Mouse (Mus musculus): ENCODE measurements around the gene Iqcf1. TPM values are rescaled to one million over a fixed set of nuclear protein-coding genes. Genes with fewer than 3 reads are reported as not detected.
A peak's percentile ranks its signal among the peaks of the same experiment; 100 is the strongest.

Iqcf1 gene
- total RNA-seq, 1 experiment: 1.7 TPM

DNA sequence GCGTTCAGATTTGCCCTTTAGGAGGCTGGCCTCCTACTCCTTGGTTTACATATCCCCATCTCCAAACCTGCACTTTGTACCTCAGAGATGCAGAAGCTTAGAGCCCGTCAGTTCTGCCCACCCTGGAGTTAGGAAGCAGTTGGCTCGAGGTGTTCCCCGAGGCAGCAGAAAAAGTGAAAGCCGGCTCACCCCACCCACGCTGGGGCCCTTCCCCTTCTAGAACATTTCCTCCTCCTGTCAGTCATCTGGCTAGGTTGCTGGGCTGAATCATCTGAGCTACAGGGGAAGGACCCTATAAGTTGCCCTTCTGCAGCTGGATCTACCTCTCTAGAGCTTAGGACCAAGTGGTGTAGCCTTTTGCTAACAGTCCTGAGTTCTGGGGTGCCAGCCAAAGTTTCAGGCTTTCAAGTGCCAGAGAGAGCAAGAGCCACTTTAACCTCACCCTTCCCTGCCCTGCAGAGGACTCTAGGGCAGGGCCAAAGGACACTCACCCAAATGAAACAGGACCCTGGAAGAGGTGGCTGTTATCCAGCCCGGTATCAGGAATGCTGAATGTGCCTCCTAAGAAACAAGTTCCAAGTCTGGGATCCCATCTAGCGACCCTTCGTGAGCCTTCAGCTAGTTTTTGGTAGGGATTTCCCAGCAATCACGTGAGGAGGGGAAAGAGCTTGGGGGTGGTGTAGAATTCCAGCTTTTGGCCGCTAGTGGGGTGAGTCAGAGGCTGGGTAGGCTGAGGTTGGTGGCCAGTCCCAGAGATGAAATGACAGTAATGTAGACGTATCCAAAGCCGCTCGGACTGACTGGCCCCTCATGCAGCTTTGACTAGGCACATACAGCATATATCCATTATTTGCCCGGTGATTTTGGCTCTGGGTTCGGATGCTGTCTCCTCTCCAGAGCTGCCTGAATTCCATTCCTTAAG lies 23.5 kb upstream of the Iqcf1 start:
- Histone ChIP-seq H3K9ac (ENCODE audit: insufficient read depth, low read depth, low read length, poor library complexity, severe bottlenecking) (peak overlapping the region; percentile 54; the same call in 1 of the 2 replicates), H3K4me3 (ENCODE audit: insufficient read depth in 1 of 2, low read depth in 1 of 2, low read length in 2 of 2, poor library complexity in 1 of 2, severe bottlenecking in 1 of 2) (peak overlapping the region in 1 of 2 experiments; percentile 31; a peak in 2 of 4 replicates), H3K4me1 (ENCODE audit: control insufficient read depth in 2 of 2, insufficient read depth in 2 of 2, low read length in 2 of 2, poor library complexity in 1 of 2) (peaks cover 5 to 20% of the 10 kb centered on the region in 2 experiments; a peak in 2 of 4 replicates), H3K36me3 (ENCODE audit: control insufficient read depth, insufficient read depth, low read length, poor library complexity, severe bottlenecking) (peaks cover 18% of the 10 kb centered on the region), H3K27ac (ENCODE audit: insufficient read depth, low read depth, low read length, poor library complexity, severe bottlenecking) (no peak overlapping the region), H3K9me3 (ENCODE audit: control insufficient read depth, insufficient read depth, low read depth, low read length) (no peaks in the 10 kb centered on the region)
- no peak for DNase-seq (ENCODE audit: low read depth, low spot score)
- in situ Hi-C loops (cut with MboI; ENCODE audit: low sequenced_read_pairs in 2 of 2, unreplicated experiment in 2 of 2): no loop called here
- no peak for TF ChIP-seq CHD2 (IDR thresholded peaks at IDR 0.05; ENCODE audit: low read depth, low read length)
- TF ChIP-seq HCFC1 (IDR thresholded peaks at IDR 0.05; ENCODE audit: borderline replicate concordance, insufficient read depth, low read length): no peak
- no peak for TF ChIP-seq MAFK (IDR thresholded peaks at IDR 0.05; ENCODE audit: insufficient read depth, low read depth, low read length)
- TF ChIP-seq ZNF384 (IDR thresholded peaks at IDR 0.05; ENCODE audit: low read depth, low read length): no peak
- no peak for TF ChIP-seq ZC3H11A (IDR thresholded peaks at IDR 0.05; ENCODE audit: borderline replicate concordance, low read depth, low read length)

- H3K9me3 ChIP-seq (ENCODE audit: control insufficient read depth, insufficient read depth, low read depth, low read length): no peaks in the 10 kb centered on the region
- DNase-seq (ENCODE audit: low read depth, low spot score): peak; percentile 99
- H3K9ac ChIP-seq (ENCODE audit: insufficient read depth, low read depth, low read length, poor library complexity, severe bottlenecking): peak within 1 kb of the TSS; percentile 86
- H3K36me3 ChIP-seq (ENCODE audit: control insufficient read depth, insufficient read depth, low read length, poor library complexity, severe bottlenecking): peaks cover 24% of the 10 kb centered on the region
- peak within 1 kb of the TSS; percentile 76 to 86 for H3K4me3 ChIP-seq (ENCODE audit: insufficient read depth in 1 of 2, low read depth in 1 of 2, low read length in 2 of 2, poor library complexity in 1 of 2, severe bottlenecking in 1 of 2)
- no peak for TF ChIP-seq MAFK (IDR thresholded peaks at IDR 0.05; ENCODE audit: insufficient read depth, low read depth, low read length)
- peak; percentile 85; the same call in 1 of the 2 replicates for TF ChIP-seq ZC3H11A (IDR thresholded peaks at IDR 0.05; ENCODE audit: borderline replicate concordance, low read depth, low read length)
- peak; percentile 81 for TF ChIP-seq CHD2 (IDR thresholded peaks at IDR 0.05; ENCODE audit: low read depth, low read length)
- TF ChIP-seq HCFC1 (IDR thresholded peaks at IDR 0.05; ENCODE audit: borderline replicate concordance, insufficient read depth, low read length): no peak
- no peak for TF ChIP-seq ZNF384 (IDR thresholded peaks at IDR 0.05; ENCODE audit: low read depth, low read length)
- in situ Hi-C loops (cut with MboI; ENCODE audit: low sequenced_read_pairs in 2 of 2, unreplicated experiment in 2 of 2): no loop called here
- H3K4me1 ChIP-seq (ENCODE audit: control insufficient read depth in 2 of 2, insufficient read depth in 2 of 2, low read length in 2 of 2, poor library complexity in 1 of 2): peaks cover 5 to 16% of the 10 kb centered on the region in 2 experiments; a peak in 2 of 4 replicates
- H3K27ac ChIP-seq (ENCODE audit: insufficient read depth, low read depth, low read length, poor library complexity, severe bottlenecking): no peak within 1 kb of the TSS
Observed at GRCm38 (mm10) chr9:106476924-106477484, 22.8 kb upstream of the Iqcf1 start, which contains the start of gene Parp3. Gene Parp3, minus strand, starts transcription at chr9:106476949.

DNA sequence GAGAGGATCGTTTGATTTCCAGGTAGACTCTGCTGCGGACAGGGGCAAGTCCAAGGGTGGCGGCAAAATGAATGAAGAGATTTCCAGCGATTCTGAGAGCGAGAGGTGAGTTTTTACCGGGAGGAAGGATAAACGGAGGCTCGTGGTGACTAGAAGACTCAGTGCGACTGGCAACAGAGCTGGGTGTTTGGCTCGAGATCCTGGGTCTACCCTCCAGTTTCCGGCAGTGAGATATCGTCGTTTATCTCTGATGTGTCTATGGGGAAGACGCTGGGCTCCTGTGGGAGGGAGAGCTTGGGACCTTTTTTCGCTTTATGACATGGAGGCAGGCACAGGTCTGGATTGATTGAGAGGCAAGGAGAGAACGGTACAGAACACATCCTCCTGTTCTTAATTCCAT lies 22.1 kb upstream of the Iqcf1 start:
- H3K4me1 ChIP-seq (ENCODE audit: control insufficient read depth in 2 of 2, insufficient read depth in 2 of 2, low read length in 2 of 2, poor library complexity in 1 of 2): peaks cover 5 to 15% of the 10 kb centered on the region in 2 experiments; a peak in 2 of 4 replicates
- peaks cover 27% of the 10 kb centered on the region for H3K36me3 ChIP-seq (ENCODE audit: control insufficient read depth, insufficient read depth, low read length, poor library complexity, severe bottlenecking)
- TF ChIP-seq CHD2 (IDR thresholded peaks at IDR 0.05; ENCODE audit: low read depth, low read length) (no peak), ZC3H11A (IDR thresholded peaks at IDR 0.05; ENCODE audit: borderline replicate concordance, low read depth, low read length) (no peak), HCFC1 (IDR thresholded peaks at IDR 0.05; ENCODE audit: borderline replicate concordance, insufficient read depth, low read length) (no peak), MAFK (IDR thresholded peaks at IDR 0.05; ENCODE audit: insufficient read depth, low read depth, low read length) (no peak), ZNF384 (IDR thresholded peaks at IDR 0.05; ENCODE audit: low read depth, low read length) (no peak)
- H3K9me3 ChIP-seq (ENCODE audit: control insufficient read depth, insufficient read depth, low read depth, low read length): no peaks in the 10 kb centered on the region
- peak overlapping the region; percentile 86 for H3K9ac ChIP-seq (ENCODE audit: insufficient read depth, low read depth, low read length, poor library complexity, severe bottlenecking)
- in situ Hi-C loops (cut with MboI; ENCODE audit: low sequenced_read_pairs in 2 of 2, unreplicated experiment in 2 of 2): no loop called here
- no peak overlapping the region for H3K27ac ChIP-seq (ENCODE audit: insufficient read depth, low read depth, low read length, poor library complexity, severe bottlenecking)
- H3K4me3 ChIP-seq (ENCODE audit: insufficient read depth in 1 of 2, low read depth in 1 of 2, low read length in 2 of 2, poor library complexity in 1 of 2, severe bottlenecking in 1 of 2): peak overlapping the region; percentile 76 to 86
- no peak for DNase-seq (ENCODE audit: low read depth, low spot score)

GRCm38 (mm10) chr9:106478101-106478500 lies 21.7 kb upstream of the Iqcf1 start:
- no peak for TF ChIP-seq HCFC1 (IDR thresholded peaks at IDR 0.05; ENCODE audit: borderline replicate concordance, insufficient read depth, low read length)
- no peak for TF ChIP-seq ZNF384 (IDR thresholded peaks at IDR 0.05; ENCODE audit: low read depth, low read length)
- no peak for TF ChIP-seq CHD2 (IDR thresholded peaks at IDR 0.05; ENCODE audit: low read depth, low read length)
- no peak for TF ChIP-seq MAFK (IDR thresholded peaks at IDR 0.05; ENCODE audit: insufficient read depth, low read depth, low read length)
- TF ChIP-seq ZC3H11A (IDR thresholded peaks at IDR 0.05; ENCODE audit: borderline replicate concordance, low read depth, low read length): no peak
- in situ Hi-C loops (cut with MboI; ENCODE audit: low sequenced_read_pairs in 2 of 2, unreplicated experiment in 2 of 2): no loop called here
- H3K9me3 ChIP-seq (ENCODE audit: control insufficient read depth, insufficient read depth, low read depth, low read length): no peaks in the 10 kb centered on the region
- DNase-seq (ENCODE audit: low read depth, low spot score): no peak
- no peak overlapping the region for H3K27ac ChIP-seq (ENCODE audit: insufficient read depth, low read depth, low read length, poor library complexity, severe bottlenecking)
- H3K9ac ChIP-seq (ENCODE audit: insufficient read depth, low read depth, low read length, poor library complexity, severe bottlenecking): peak overlapping the region; percentile 86; the same call in 1 of the 2 replicates
- H3K4me3 ChIP-seq (ENCODE audit: insufficient read depth in 1 of 2, low read depth in 1 of 2, low read length in 2 of 2, poor library complexity in 1 of 2, severe bottlenecking in 1 of 2): peak overlapping the region; percentile 76 to 86
- H3K4me1 ChIP-seq (ENCODE audit: control insufficient read depth in 2 of 2, insufficient read depth in 2 of 2, low read length in 2 of 2, poor library complexity in 1 of 2): peaks cover 5 to 19% of the 10 kb centered on the region in 2 experiments; a peak in 2 of 4 replicates
- H3K36me3 ChIP-seq (ENCODE audit: control insufficient read depth, insufficient read depth, low read length, poor library complexity, severe bottlenecking): peaks cover 31% of the 10 kb centered on the region
